ENCODE assay signal across 8 mouse cellular contexts in genomic region chr11:97404184-97404760, GRCm38 (mm10). TPM values are rescaled to one million over a fixed set of nuclear protein-coding genes. Genes with fewer than 3 reads are reported as not detected.
DNase-seq lines count a peak whose midpoint lies in the region; ATAC-seq and TF ChIP-seq lines count a peak whose summit lies in the region.

No protein-coding gene starts in this region.

- no peak for TF ChIP-seq EP300 in heart, adult 2 months (IDR thresholded peaks at IDR 0.05; ENCODE audit: insufficient read depth, low read depth, low read length)

- H3K4me1 ChIP-seq in heart, adult 2 months (ENCODE audit: control insufficient read depth, insufficient read depth, low read length) = peaks cover 8% of the 10 kb centered on the region
- peaks cover 34% of the 10 kb centered on the region for H3K4me1 ChIP-seq in stomach, embryonic 14.5 days (ENCODE audit: control insufficient read depth, insufficient read depth, low read length)

- no peaks in the 10 kb centered on the region for H3K27me3 ChIP-seq in heart, adult 2 months (ENCODE audit: control insufficient read depth, insufficient read depth, low read length)
- no peaks in the 10 kb centered on the region for H3K27me3 ChIP-seq in stomach, embryonic 14.5 days (ENCODE audit: control insufficient read depth, insufficient read depth, low read length)

- H3K9ac ChIP-seq in heart, adult 2 months (ENCODE audit: low read depth, low read length) = peak overlapping the region; percentile 9
- peak overlapping the region; percentile 38 for H3K9ac ChIP-seq in stomach, embryonic 14.5 days (replicated peaks; ENCODE audit: low read depth, low read length)

- no peaks in the 10 kb centered on the region for H3K36me3 ChIP-seq in heart, adult 2 months (ENCODE audit: control insufficient read depth, insufficient read depth, low read length)
- H3K36me3 ChIP-seq in stomach, embryonic 14.5 days (ENCODE audit: control insufficient read depth, insufficient read depth, low read length) = no peaks in the 10 kb centered on the region

- no peaks in the 10 kb centered on the region for H3K9me3 ChIP-seq in stomach, embryonic 14.5 days (ENCODE audit: control insufficient read depth, low read depth, low read length)

- WGBS in heart, adult 2 months = under 1% methylated on average over 37 of the region's 61 CpGs
- WGBS in stomach, embryonic 14.5 days = under 1% methylated on average over 59 of the region's 61 CpGs

- DNase-seq in adrenal gland, adult 18-20 months (ENCODE audit: low spot score in 2 of 2) = peak; percentile 47 to 57
- DNase-seq in adrenal gland, postnatal 4 days (ENCODE audit: low spot score in 2 of 2) = no peak
- peak; percentile 56 for DNase-seq in ES-CJ7 (ENCODE audit: low read depth, low spot score)
- DNase-seq in cerebellum, postnatal 36 days = peak; percentile 49 to 59
- DNase-seq in heart, adult 2 months = peak; percentile 69 to 74
- peak; percentile 76 for DNase-seq in kidney, postnatal 10 days
- peak; percentile 62 to 82 for DNase-seq in lung, postnatal 4 days

- peak overlapping the region; percentile 57 for H3K4me3 ChIP-seq in heart, adult 2 months
- H3K4me3 ChIP-seq in stomach, embryonic 14.5 days (ENCODE audit: low read depth, low read length) = peak overlapping the region; percentile 56

- TF ChIP-seq POLR2A in heart, adult 2 months (IDR thresholded peaks at IDR 0.05; ENCODE audit: insufficient read depth, low read depth, low read length) = no peak

- TF ChIP-seq CTCF in heart, adult 2 months (IDR thresholded peaks at IDR 0.05) = no peak

- H3K79me2 ChIP-seq in heart, adult 2 months (replicated peaks; ENCODE audit: control insufficient read depth, insufficient read depth, low read length) = no peaks in the 10 kb centered on the region

- ATAC-seq in stomach, embryonic 14.5 days (ENCODE audit: insufficient number of reproducible peaks, insufficient read depth, low FRiP score, low read depth) = peak; percentile 46

- H3K4me2 ChIP-seq in stomach, embryonic 14.5 days (replicated peaks; ENCODE audit: low read depth, low read length) = peak overlapping the region; percentile 90

- intact Hi-C loops in heart, adult 2 months (cut with DNase I) = no loop called here

- H3K27ac ChIP-seq in heart, adult 2 months = no peak overlapping the region
- no peak overlapping the region for H3K27ac ChIP-seq in stomach, embryonic 14.5 days (ENCODE audit: low read length)

RNA-seq across cellular contexts. Expression of gene Arhgap23, which starts 11.1 kb away (rescaled TPM):
- 10 to 100 TPM; 22.1 to 25.4 TPM for total RNA-seq in adrenal gland, adult 18-20 months (2021)
- total RNA-seq in adrenal gland, postnatal 4 days (2021) = 10 to 100 TPM; 37.9 to 38.6 TPM
- total RNA-seq in heart, adult 2 months (2021) = 10 to 100 TPM; 12.8 to 13.7 TPM
- polyA plus RNA-seq in heart, adult 2 months (2012; rRNA removed) = 18.4 and 19.2 TPM in 2 replicates
- 6.4 and 6.5 TPM in 2 replicates for polyA plus RNA-seq in stomach, embryonic 14.5 days (2014; fragmentation: Nextera tagmentation; extraction: Ambion mirVana)

RNA-seq across cellular contexts. Expression of gene Socs7, which starts 41.9 kb away (rescaled TPM):
- total RNA-seq in adrenal gland, adult 18-20 months (2021) = 10 to 100 TPM; 21.1 to 22.2 TPM
- 10 to 100 TPM; 25.6 to 27.4 TPM for total RNA-seq in adrenal gland, postnatal 4 days (2021)
- total RNA-seq in heart, adult 2 months (2021) = 10 to 100 TPM; 21.4 to 22.8 TPM
- polyA plus RNA-seq in heart, adult 2 months (2012; rRNA removed) = 8.9 and 18.6 TPM in 2 replicates
- polyA plus RNA-seq in stomach, embryonic 14.5 days (2014; fragmentation: Nextera tagmentation; extraction: Ambion mirVana) = 2.8 and 3.0 TPM in 2 replicates

RNA-seq across cellular contexts. Expression of gene Gpr179, which starts 52.4 kb away (rescaled TPM):
- total RNA-seq in adrenal gland, adult 18-20 months (2021) = 1 to 10 TPM; 1.3 to 2.0 TPM
- total RNA-seq in adrenal gland, postnatal 4 days (2021) = 10 to 100 TPM; 10.3 to 11.1 TPM
- under 1 TPM; 0.05 to 0.08 TPM for total RNA-seq in heart, adult 2 months (2021)
- 0.03 TPM in 1 of 2 replicates, not detected in the other for polyA plus RNA-seq in heart, adult 2 months (2012; rRNA removed)
- 0.16 and 0.24 TPM in 2 replicates for polyA plus RNA-seq in stomach, embryonic 14.5 days (2014; fragmentation: Nextera tagmentation; extraction: Ambion mirVana)

Comparison
In these comparisons a context has a peak if more than half of its experiments do, and no peak if none do; other contexts are left out.
1. DNase-seq: peak in adrenal gland, adult 18-20 months (2 of 2), ES-CJ7 (single experiment), cerebellum, postnatal 36 days (2 of 2), heart, adult 2 months (2 of 2), kidney, postnatal 10 days (single experiment) and lung, postnatal 4 days (2 of 2); none in adrenal gland, postnatal 4 days (0 of 2).